In genomic region chr1:71938323-71939007, GRCm38 (mm10) we compare ENCODE assay signal across 11 mouse cellular contexts.
A peak's percentile ranks its signal among the peaks of the same experiment; 100 is the strongest.
DNase-seq lines count a peak whose midpoint lies in the region; ATAC-seq lines count a peak whose summit lies in the region.
"Had no signal": no experiment of that assay in that cellular context is flagged by ENCODE, and none has a peak within 500 bp of the region (broad histone marks: within the 10 kb centered on the region; RNA-seq: fewer than 3 reads in every experiment).

No protein-coding gene starts in this region.

- peak; percentile 10 for DNase-seq in adrenal gland, adult 8-10 months
- no peak for DNase-seq in adrenal gland, postnatal 25 days
- DNase-seq in adipocyte (ENCODE audit: low spot score) = peak; percentile 80
- peak; percentile 19 for DNase-seq in liver
- no peak for DNase-seq in gastrocnemius, adult 8-10 months (ENCODE audit: low spot score in 2 of 2)
- no peak for DNase-seq in thymus, postnatal 0 days (ENCODE audit: low spot score)
- DNase-seq: cerebellum, adult 18-20 months had no signal

- no peak overlapping the region for H3K4me2 ChIP-seq in midbrain, embryonic 15.5 days
- H3K4me2 ChIP-seq: forebrain, embryonic 12.5 days; hindbrain, embryonic 14.5 days had no signal

- WGBS in midbrain, embryonic 15.5 days = 68% methylated on average over 12 of the region's 12 CpGs

- ATAC-seq in megakaryocyte, adult 5-6 weeks (ENCODE audit: poor library complexity, severe bottlenecking) = peak; percentile 81
- no peak for ATAC-seq in midbrain, embryonic 15.5 days (replicated peaks)

- H3K36me3 ChIP-seq in midbrain, embryonic 15.5 days (replicated peaks) = no peaks in the 10 kb centered on the region
- H3K36me3 ChIP-seq: forebrain, embryonic 12.5 days had no signal

- no peak overlapping the region for H3K9ac ChIP-seq in midbrain, embryonic 15.5 days
- H3K9ac ChIP-seq: forebrain, embryonic 12.5 days; hindbrain, embryonic 14.5 days had no signal

- H3K9me3 ChIP-seq in midbrain, embryonic 15.5 days = no peaks in the 10 kb centered on the region
- H3K9me3 ChIP-seq: forebrain, embryonic 12.5 days had no signal

- H3K4me1 ChIP-seq in midbrain, embryonic 15.5 days = 0 out of 2 replicates have a peak, but pooled peaks cover 4% of the 10 kb centered on the region

- no peak overlapping the region for H3K4me3 ChIP-seq in midbrain, embryonic 15.5 days
- H3K4me3 ChIP-seq: forebrain, embryonic 12.5 days had no signal

- no peak overlapping the region for H3K27ac ChIP-seq in midbrain, embryonic 15.5 days
- H3K27ac ChIP-seq: forebrain, embryonic 12.5 days; hindbrain, embryonic 14.5 days had no signal

- H3K27me3 ChIP-seq in midbrain, embryonic 15.5 days (replicated peaks) = no peaks in the 10 kb centered on the region
- H3K27me3 ChIP-seq: forebrain, embryonic 12.5 days had no signal

Comparison
In these comparisons a context has a peak if more than half of its experiments do, and no peak if none do; other contexts are left out.
1. DNase-seq: peak in adrenal gland, adult 8-10 months (single experiment), adipocyte (single experiment) and liver (single experiment); none in adrenal gland, postnatal 25 days (single experiment), gastrocnemius, adult 8-10 months (0 of 2) and thymus, postnatal 0 days (single experiment).